Mouse (Mus musculus): ENCODE results near the gene Hc. TPM values are rescaled to one million over a fixed set of nuclear protein-coding genes. Genes with fewer than 3 reads are reported as not detected.

Hc gene
- total RNA-seq, 2 experiments from 2014 or later, result not detected

DNA sequence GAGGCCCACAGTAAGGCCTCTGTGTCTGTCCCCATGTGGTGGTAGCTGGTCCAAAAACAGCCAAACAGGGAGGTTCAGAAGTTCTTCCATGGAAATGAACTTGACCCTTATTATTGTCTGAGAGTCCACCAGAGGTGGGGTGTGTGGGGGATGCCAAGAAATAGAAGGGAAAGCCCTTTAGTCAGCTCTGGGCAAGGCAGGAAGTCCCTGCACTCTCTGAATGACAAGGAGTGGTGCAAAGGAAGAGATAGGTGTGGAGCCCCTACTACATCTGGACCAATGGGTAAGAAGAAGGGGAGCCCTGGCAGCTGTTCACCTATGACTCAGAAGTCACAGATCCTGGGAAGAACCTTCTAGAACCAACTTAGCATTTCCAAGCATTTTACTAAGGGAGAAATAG, 106.9 kb downstream of the Hc start:
- DNase-seq, result peak in 1 of 2 experiments; percentile 47

DNA sequence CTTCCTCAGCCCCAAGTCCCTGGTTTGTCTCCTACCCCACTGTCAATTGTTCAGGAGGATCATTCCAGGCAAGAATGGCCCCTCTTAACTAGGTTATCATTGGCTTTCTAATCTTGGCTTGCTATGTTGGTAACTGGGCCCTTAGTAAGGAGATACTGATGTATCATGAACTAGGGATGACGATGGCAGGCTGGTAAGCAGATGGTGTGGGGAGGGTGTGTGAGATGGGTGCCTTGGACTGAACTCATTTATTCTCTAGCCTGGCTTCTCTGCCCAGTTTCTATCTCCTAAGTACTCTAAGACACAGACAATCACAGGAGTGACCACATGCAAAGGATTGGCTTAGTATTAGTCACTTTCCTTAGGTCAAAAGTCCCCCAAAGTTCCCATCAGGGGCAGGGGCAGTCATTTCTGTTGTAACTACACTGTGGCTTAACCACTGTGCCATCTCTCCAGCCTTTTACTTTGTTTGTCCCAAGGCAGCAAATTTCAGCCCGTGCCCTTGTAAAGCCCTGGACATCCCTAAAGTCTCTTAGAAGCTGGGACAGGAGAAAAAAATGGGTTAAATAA, 107.6 kb downstream of the Hc start:
- DNase-seq, result no peak

DNA sequence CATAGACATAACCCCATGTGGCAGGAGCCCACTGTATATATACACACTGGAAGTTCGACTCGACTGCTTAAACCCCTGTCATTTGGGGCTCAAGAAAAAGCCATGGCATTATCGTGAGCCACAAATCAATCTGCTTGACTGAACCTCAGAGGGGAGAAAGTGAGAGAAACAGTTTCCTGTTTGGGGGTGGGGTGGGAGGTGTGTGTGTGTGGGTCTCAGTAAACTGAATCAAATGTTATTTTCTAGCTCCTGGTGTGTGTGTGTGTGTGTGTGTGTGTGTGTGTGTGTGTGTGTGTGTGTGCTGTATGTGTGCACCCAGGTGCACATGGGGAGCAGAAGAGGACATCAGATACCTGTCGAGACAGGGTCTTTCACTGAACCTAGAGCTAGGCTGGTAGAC, 108.2 kb downstream of the Hc start:
- DNase-seq, result no peak

DNA sequence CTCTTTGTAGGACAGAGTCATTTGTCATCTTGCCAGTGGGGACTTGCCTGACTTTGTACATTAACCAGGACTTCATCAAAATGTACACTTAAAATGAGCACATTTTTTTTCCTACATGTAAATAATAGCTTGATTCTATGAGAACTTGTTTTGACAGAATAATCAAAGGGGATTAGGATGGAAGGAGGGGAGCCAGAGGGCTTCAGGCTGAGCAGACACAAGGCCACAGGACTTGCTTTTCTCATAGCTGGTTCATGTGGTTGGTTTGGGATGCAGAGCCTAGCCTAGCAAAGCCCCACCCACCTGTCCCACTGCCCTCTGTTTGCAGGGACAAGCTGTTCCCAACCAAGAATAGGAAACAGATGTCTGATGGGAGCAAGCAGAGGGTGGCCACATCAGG, 109.8 kb downstream of the Hc start:
- DNase-seq, result no peak

DNA sequence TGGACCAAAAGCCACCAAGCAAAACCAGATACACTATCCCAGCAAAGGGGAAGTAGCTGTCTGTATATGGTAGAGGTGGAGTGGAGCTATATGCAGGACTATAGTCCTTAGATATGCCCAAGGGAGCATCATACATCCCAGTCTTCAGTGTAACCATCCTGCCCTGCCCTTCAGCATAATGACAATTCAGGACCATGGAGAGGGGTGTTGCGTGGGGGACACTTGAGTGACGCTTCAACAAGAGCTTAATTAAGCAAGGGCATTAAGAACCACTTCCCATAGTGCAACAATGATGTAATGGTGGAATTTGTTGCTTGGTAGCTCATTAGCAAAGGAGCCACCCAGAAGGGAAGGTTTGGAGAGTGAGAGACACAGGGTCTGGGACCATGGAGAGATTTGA, 112.6 kb downstream of the Hc start:
- DNase-seq, result no peak

DNA sequence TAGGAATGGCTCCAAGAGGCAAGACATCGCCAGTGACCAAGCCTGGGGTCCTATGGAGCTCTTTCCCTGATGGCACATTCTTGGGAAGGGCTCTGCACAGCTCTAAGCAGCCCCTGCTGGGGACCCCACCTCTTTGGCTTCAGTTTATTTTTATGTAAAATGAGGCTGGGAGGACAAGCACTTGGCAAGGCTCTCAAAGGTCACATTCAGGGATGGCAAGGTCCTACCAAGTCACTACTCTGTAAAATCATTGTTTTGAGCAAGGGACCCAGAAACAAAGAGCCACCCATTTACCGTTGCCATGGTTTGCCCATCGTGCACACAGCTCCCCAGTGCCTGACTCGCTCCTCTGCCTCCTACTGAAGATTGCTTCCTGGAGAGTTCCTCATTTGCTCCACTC, 115.2 kb downstream of the Hc start:
- DNase-seq, result no peak

DNA sequence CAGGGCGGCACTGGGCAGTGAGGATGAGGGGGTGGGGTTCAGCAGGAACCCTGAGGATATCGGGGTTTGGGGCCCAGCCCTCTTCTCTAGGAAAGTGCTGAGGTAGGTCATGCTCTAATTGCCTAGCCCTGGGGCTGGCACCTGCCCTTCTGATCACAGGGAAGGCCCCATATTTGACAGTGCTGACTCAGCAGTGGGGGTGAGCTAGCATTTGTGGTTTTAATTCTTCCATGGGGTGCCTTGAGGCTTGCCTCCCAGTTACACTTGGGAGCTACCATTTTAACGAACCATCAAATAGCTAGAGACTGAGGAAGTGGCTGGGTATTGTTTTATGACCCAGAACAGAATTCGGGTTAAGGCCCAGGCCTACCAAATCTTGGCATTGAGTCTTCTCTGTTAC, 115.7 kb downstream of the Hc start:
- no peak for DNase-seq

DNA sequence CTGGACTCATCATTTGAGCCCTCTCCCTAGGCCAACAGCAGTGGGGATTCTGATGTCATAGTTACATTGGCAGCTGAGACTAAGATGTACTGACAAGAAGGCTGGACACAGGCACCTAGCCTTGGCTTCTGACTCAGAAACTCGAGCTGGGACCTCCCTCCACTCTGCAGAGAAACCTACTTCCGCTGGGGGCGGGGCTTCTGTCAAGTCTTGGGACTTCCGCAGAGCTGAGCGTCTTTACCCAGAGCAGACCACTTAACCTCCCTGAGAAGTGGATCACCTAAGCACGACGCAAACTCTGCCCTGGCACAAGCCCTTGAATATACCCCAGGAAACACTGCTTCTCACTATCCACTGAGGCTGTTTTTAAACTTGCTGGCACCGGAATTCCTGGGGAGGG, 116.5 kb downstream of the Hc start:
- DNase-seq, result peak; percentile 74 to 84

DNA sequence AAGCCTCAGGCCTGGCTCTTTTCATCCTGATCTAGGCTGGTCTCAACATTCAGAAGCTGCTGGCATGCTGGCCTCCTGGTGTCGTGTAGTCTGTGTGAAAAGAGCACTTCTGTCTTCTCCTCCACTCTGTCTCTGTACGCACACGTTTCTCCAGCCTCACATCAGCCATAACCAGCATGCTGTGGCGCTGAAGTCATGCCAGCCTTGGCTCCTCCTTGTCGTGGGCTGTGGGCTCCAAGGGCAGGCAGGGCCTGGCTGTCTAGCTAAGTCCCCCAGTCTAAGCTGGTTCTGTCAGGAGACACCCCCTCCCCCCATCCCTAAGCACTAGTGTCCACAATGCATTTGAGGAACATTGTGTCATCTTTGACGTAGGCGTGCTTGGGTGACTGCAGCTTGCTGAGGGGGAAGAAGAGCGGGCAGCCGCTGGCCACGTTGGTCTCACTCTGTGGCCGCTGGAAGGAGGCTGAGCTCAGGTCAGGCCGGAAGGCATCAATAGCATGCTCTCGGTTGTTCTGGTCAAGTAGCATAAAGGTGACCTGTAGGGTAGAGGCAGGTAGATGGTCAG, 117.6 kb downstream of the Hc start:
- DNase-seq, result no peak

DNA sequence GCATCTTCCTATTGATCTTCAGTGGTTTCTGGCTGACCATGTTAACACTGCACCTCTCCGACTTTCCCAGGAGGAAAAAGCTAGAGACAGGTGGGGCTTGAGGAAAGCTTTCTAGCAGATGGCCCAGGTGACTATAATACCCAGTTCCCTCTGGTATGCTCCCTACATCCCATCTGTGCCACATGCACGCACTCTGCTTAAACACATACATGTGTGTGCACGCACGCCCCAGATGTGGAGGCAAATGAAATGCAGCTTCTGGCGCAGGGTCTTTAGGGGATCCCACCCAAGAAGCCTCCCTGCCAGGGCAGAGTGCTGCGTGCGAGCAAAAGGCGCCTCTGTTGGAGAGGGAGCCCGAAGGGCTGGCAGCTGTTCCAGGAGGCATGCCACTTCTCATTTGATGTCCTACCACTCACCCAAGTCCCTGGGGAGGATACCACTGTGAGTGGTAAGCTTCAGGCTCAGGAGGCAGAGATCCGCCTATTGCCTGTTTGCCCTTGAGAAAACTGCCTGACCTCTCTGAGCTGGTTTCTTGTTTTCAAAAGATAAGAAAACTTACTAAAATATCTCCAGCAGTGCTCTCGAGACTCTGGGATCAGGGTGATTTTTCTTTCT, 120.1 kb downstream of the Hc start:
- no peak for DNase-seq

DNA sequence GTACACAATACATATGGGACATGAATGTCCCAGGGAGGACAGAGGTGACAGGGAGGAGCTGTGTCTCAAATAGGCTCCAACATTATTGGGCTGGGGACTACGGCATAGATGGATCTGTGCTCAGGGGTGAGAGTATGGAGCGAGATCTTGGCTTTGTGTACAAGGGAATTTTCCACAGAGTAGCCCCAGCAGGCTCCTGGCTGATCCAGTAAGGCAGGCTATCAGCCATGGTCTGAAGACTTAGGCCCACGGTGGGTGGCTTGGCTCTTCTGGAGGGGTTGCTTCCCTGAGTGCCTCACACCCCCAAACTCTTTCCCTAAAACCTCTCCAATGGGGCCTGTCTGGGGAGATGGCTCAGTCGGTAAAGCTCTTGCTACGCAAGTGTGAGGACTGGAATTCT, 121.0 kb downstream of the Hc start:
- no peak for DNase-seq

DNA sequence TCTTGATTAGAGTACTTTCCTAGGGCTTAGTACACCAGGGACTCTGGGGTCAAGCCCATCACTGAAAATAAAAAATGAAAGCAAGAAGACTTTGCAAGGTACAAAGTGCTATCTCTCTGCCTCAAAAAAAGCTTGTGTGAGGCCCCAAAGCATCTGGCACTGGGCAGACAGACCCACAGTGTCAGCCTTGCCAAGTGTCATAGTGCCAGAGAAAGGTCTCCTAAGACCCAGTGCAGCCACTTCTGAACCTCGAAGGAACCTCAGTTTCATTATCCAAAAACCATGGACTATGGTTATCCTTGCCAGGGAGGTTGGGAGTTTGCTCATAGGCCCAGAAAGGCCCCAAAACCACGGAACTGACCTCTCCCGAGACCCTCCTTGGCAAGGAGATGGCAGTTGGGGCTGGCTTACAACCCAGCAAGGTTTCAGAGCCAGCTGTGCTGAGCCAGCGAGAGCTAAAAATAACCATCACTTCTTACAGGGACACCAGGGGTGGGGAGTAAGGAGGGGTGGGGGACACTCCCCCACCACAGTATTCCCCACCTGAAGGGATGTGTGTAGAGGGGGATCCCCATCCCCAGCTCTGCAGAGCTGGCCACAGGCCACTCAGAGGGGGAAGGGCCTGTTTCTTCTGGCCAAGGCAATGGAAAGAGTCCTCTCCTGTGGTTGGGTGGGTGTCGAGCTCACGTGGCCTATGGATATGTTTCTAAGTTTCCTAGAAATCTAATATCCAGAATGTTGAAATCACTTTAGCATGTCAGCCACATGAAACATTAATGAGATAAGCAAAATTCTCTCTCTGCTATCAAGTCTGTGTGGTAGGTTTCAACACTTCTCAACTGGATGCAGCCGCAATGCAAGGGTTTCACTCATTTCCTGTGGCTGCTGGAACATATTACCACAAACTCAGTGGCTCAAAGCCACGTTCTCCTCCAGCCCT, 122.7 kb downstream of the Hc start:
- DNase-seq, result peak; percentile 51 to 60

DNA sequence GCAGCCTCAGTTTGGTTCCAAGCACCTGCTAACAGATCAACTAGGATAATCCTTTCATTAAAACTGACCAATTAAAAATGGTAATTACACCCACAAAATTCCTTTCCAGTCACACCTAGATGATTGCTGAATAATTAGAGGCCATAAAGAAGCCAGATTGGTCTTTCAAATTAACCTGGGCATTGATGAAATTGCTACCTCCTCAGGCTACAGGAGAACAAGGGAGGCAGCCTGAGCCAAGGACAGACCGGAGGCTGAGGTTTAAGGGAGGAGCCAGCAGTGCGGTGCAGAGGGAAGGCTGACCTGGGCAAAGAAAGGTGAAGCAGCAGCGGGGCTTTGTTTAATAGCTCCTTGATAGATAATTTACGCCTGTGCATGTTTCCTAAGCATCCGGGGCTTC, 123.8 kb downstream of the Hc start:
- DNase-seq, result no peak

Other genes with a start within 250 kb of the Hc start
- gene Fbxw2, start 235.1 kb downstream of the Hc start, total RNA-seq (2021), result 10 to 100 TPM; 46.9 to 49.2 TPM
- gene Gm34653, start 228.4 kb downstream of the Hc start, total RNA-seq (2021), result not detected
- 1 to 10 TPM in 1 of 2 experiments, under 1 TPM in 1; 0.74 to 1.3 TPM for gene Cutal, start 187.0 kb downstream of the Hc start, total RNA-seq (2021)
- 10 to 100 TPM; 16.7 to 18.5 TPM for gene Psmd5, start 186.5 kb downstream of the Hc start, total RNA-seq (2021)
- under 1 TPM; 0.93 to 0.99 TPM for gene Phf19, start 147.4 kb downstream of the Hc start, total RNA-seq (2021)
- gene Traf1, start 99.7 kb downstream of the Hc start, total RNA-seq (2021), result 1 to 10 TPM; 1.9 to 3.5 TPM
- not detected for gene AI182371, start 40.1 kb upstream of the Hc start, total RNA-seq (2021)
- gene Cntrl, start 48.1 kb upstream of the Hc start, total RNA-seq (2021), result 1 to 10 TPM; 3.7 to 5.2 TPM
- gene Rab14, start 139.7 kb upstream of the Hc start, total RNA-seq (2021), result 100 to 1,000 TPM; 128 to 136 TPM
- 100 to 1,000 TPM; 742 to 802 TPM for gene Gsn, start 194.9 kb upstream of the Hc start, total RNA-seq (2021)

All from heart, adult 18-20 months (tissue).